Comparison of ENCODE assay signal across 9 mouse cellular contexts in genomic region chr9:63151072-63151870, GRCm38 (mm10). TPM values are rescaled to one million over a fixed set of nuclear protein-coding genes. Genes with fewer than 3 reads are reported as not detected.
DNase-seq lines count a peak whose midpoint lies in the region; ATAC-seq and TF ChIP-seq lines count a peak whose summit lies in the region.
"Had no signal": no experiment of that assay in that cellular context is flagged by ENCODE, and none has a peak within 500 bp of the region (broad histone marks: within the 10 kb centered on the region; RNA-seq: fewer than 3 reads in every experiment).

No protein-coding gene starts in this region.

- H3K36me3 ChIP-seq in embryonic facial prominence, embryonic 13.5 days = no peaks in the 10 kb centered on the region
- no peaks in the 10 kb centered on the region for H3K36me3 ChIP-seq in hindbrain, embryonic 12.5 days
- no peaks in the 10 kb centered on the region for H3K36me3 ChIP-seq in limb, embryonic 13.5 days

- TF ChIP-seq CTCF in layer of hippocampus, adult 2 months (conservative IDR thresholded peaks at IDR 0.05) = no peak

- no peak for ATAC-seq in embryonic facial prominence, embryonic 13.5 days (ENCODE audit: insufficient number of reproducible peaks, insufficient read depth, low FRiP score, low TSS enrichment, low read depth)
- 0 out of 2 replicates have a peak, but pooled peaks have one; percentile 12 for ATAC-seq in hindbrain, embryonic 12.5 days (ENCODE audit: low FRiP score)
- ATAC-seq in limb, embryonic 13.5 days (ENCODE audit: low FRiP score, low read depth) = no peak

- peaks cover 97% of the 10 kb centered on the region for H3K27me3 ChIP-seq in embryonic facial prominence, embryonic 13.5 days
- peaks cover 88% of the 10 kb centered on the region for H3K27me3 ChIP-seq in hindbrain, embryonic 12.5 days
- peaks cover 95% of the 10 kb centered on the region for H3K27me3 ChIP-seq in limb, embryonic 13.5 days

- H3K4me3 ChIP-seq in embryonic facial prominence, embryonic 13.5 days = peak overlapping the region; percentile 10; the same call in 1 of the 2 replicates
- 0 out of 2 replicates have a peak overlapping the region, but pooled peaks have one; percentile 7 for H3K4me3 ChIP-seq in hindbrain, embryonic 12.5 days
- no peak overlapping the region for H3K4me3 ChIP-seq in limb, embryonic 13.5 days
- no peak overlapping the region for H3K4me3 ChIP-seq in layer of hippocampus, adult 2 months
- H3K4me3 ChIP-seq: megakaryocyte, embryonic 14.5 days had no signal

- H3K27ac ChIP-seq in embryonic facial prominence, embryonic 13.5 days = no peak overlapping the region
- H3K27ac ChIP-seq in hindbrain, embryonic 12.5 days = peak overlapping the region; percentile 66; the same call in 1 of the 2 replicates
- H3K27ac ChIP-seq in limb, embryonic 13.5 days = no peak overlapping the region
- H3K27ac ChIP-seq in layer of hippocampus, adult 2 months = no peak overlapping the region

- DNase-seq in right cerebral cortex, postnatal 14 days = peak; percentile 47
- no peak for DNase-seq in right cerebral cortex, postnatal 4 days
- DNase-seq in ovary, postnatal 10 days (ENCODE audit: low spot score) = peak; percentile 67
- no peak for DNase-seq in cerebellum, adult 11-12 months
- no peak for DNase-seq in layer of hippocampus, adult 2 months (ENCODE audit: low spot score in 2 of 2)

- no peaks in the 10 kb centered on the region; the same call in 1 of the 2 replicates for H3K9me3 ChIP-seq in embryonic facial prominence, embryonic 13.5 days
- H3K9me3 ChIP-seq in hindbrain, embryonic 12.5 days (replicated peaks) = no peaks in the 10 kb centered on the region
- H3K9me3 ChIP-seq in limb, embryonic 13.5 days = peaks cover 7% of the 10 kb centered on the region

- 2% methylated on average over 20 of the region's 20 CpGs for WGBS in embryonic facial prominence, embryonic 13.5 days
- 1% methylated on average over 20 of the region's 20 CpGs for WGBS in hindbrain, embryonic 12.5 days
- WGBS in limb, embryonic 13.5 days = 2% methylated on average over 20 of the region's 20 CpGs

- H3K9ac ChIP-seq in embryonic facial prominence, embryonic 13.5 days = no peak overlapping the region
- no peak overlapping the region for H3K9ac ChIP-seq in hindbrain, embryonic 12.5 days
- no peak overlapping the region for H3K9ac ChIP-seq in limb, embryonic 13.5 days

- peak overlapping the region; percentile 30; the same call in 1 of the 2 replicates for H3K4me2 ChIP-seq in embryonic facial prominence, embryonic 13.5 days
- peak overlapping the region; percentile 79 for H3K4me2 ChIP-seq in hindbrain, embryonic 12.5 days (replicated peaks)
- H3K4me2 ChIP-seq in limb, embryonic 13.5 days (replicated peaks) = peak overlapping the region; percentile 33

- H3K4me1 ChIP-seq in embryonic facial prominence, embryonic 13.5 days = peaks cover 35% of the 10 kb centered on the region
- peaks cover 46% of the 10 kb centered on the region for H3K4me1 ChIP-seq in hindbrain, embryonic 12.5 days
- peaks cover 25% of the 10 kb centered on the region for H3K4me1 ChIP-seq in limb, embryonic 13.5 days

RNA-seq across cellular contexts. Expression of gene Skor1, which starts 2.5 kb away (rescaled TPM):
- 0.58 TPM in 1 of 2 replicates, not detected in the other for polyA plus RNA-seq in embryonic facial prominence, embryonic 13.5 days (2015; fragmentation: Nextera tagmentation; extraction: Ambion mirVana)
- 24.0 and 27.1 TPM in 2 replicates for polyA plus RNA-seq in hindbrain, embryonic 12.5 days (2016; fragmentation: Nextera tagmentation; extraction: Ambion mirVana)
- polyA plus RNA-seq in limb, embryonic 13.5 days (2015; fragmentation: Nextera tagmentation; extraction: Ambion mirVana) = 0.06 TPM in 1 of 2 replicates, not detected in the other
- total RNA-seq in layer of hippocampus, adult 2 months (2021) = under 1 TPM; 0.20 to 0.27 TPM

Comparison
In these comparisons a context has a peak if more than half of its experiments do, and no peak if none do; other contexts are left out.
1. DNase-seq: peak in right cerebral cortex, postnatal 14 days (single experiment) and ovary, postnatal 10 days (single experiment); none in right cerebral cortex, postnatal 4 days (single experiment), cerebellum, adult 11-12 months (single experiment) and layer of hippocampus, adult 2 months (0 of 2).
2. H3K4me3 ChIP-seq: peak in embryonic facial prominence, embryonic 13.5 days (single experiment) and hindbrain, embryonic 12.5 days (single experiment); none in limb, embryonic 13.5 days (single experiment) and layer of hippocampus, adult 2 months (single experiment).
3. RNA of gene Skor1, which starts 2.5 kb away (polyA plus RNA-seq): 24.0 to 27.1 TPM in hindbrain, embryonic 12.5 days; 0.58 TPM in embryonic facial prominence, embryonic 13.5 days and 0.06 TPM in limb, embryonic 13.5 days; every median in the first group is over 10 times any median in the second.
4. Peak in every context shown above with its lines, with median percentiles within 50 percentile points of each other: H3K4me2 ChIP-seq.